Mouse (Mus musculus): ENCODE measurements at regions not wholly inside any gene's neighbourhood (a gene's known extent, or its start where the extent isn't known, plus 50 kb on each side); places are given as distances from the start of the nearest gene placed in this dataset.

DNA sequence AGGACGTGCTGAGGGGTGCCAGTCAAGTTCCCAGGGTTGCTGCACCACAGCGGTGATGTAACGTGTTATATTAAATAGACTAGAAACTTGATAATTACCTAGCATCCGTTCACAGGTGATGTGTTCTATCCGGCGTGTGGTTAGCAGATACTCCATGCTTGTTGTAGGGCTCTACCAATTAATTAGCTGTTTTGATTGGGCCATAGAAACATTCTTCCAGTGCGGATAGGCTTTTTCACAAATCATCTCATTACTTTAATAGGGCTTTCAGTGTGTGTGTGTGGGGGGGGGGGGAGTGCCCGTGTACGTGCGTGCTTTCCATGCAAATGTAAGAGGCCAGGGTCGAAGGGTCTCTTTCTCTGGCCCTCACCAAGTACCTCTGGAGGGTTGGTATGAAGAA lies 110.6 kb downstream of the Kctd15 start:
- no peak for DNase-seq (ENCODE audit: low spot score in 2 of 2)
- no peak overlapping the region for H3K4me3 ChIP-seq

DNA sequence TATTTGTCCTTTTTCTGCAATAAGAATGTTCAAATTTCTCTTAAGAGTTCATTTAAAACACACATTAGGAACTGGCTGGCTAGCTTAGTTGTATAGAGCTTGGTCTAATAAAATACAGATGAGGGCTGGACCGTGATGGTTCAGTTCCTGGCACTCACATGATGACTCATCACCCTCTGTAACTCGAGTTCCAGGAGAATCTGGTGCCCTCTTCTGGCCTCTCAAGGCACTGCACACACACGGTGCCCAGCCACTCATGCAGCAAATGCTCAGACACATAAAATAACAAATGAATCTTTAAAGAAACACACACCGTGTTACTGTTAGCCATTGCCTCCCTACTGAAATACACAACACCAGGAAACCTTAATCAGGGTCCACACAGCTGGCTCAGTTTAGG lies 114.6 kb downstream of the Kctd15 start:
- TF ChIP-seq CTCF (conservative IDR thresholded peaks at IDR 0.05), result peak; percentile 45
- no peak for DNase-seq (ENCODE audit: low spot score in 2 of 2)
- H3K27ac ChIP-seq, result no peak overlapping the region
- no peak overlapping the region for H3K4me3 ChIP-seq

More for the DNA sequence above, 110.6 kb downstream of the Kctd15 start:
- no peak for TF ChIP-seq CTCF (conservative IDR thresholded peaks at IDR 0.05)
- no peak overlapping the region for H3K27ac ChIP-seq

DNA sequence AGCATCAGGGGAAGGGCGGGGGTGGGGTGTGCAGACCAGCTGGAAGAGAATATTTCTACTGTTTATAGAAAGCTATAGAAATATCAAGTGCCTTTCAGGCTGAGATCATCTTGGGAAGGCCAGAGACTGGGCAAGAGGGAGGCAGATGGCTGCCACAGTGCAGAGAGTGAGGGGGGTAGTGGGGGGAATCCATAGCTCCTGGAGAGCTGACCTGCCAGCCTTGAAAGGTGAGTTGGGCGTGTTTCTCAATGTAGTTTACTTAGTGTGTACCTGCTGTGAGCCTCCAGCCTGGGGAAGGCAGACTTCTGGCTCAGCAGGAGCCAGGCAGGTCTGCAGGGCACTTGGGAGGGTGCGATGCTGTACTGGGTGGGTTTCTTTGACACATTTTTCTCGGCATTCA lies 115.5 kb downstream of the Kctd15 start:
- TF ChIP-seq CTCF (conservative IDR thresholded peaks at IDR 0.05), result no peak
- no peak overlapping the region for H3K27ac ChIP-seq
- no peak overlapping the region for H3K4me3 ChIP-seq
- DNase-seq (ENCODE audit: low spot score in 2 of 2), result no peak

DNA sequence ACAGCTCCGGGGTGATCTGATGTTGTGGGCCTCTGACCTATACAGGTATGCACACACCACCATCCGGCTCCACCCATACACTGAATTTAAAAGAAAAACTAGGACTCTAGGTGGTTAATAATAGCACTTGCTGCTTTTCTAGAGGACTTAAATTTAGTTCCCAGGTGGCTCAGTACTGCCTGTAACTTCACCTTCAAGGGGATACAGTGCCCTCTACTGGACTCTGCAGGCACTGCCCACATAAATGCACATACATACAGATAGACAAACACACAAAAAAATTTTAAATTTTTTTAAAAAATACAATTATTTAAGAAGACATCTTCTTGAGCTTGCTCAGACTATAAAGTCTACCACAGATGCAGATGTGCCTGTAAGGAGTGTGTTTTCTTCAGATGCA lies 116.7 kb downstream of the Kctd15 start:
- no peak for DNase-seq (ENCODE audit: low spot score in 2 of 2)
- no peak overlapping the region for H3K4me3 ChIP-seq
- peak; percentile 28 for TF ChIP-seq CTCF (conservative IDR thresholded peaks at IDR 0.05)
- no peak overlapping the region for H3K27ac ChIP-seq

DNA sequence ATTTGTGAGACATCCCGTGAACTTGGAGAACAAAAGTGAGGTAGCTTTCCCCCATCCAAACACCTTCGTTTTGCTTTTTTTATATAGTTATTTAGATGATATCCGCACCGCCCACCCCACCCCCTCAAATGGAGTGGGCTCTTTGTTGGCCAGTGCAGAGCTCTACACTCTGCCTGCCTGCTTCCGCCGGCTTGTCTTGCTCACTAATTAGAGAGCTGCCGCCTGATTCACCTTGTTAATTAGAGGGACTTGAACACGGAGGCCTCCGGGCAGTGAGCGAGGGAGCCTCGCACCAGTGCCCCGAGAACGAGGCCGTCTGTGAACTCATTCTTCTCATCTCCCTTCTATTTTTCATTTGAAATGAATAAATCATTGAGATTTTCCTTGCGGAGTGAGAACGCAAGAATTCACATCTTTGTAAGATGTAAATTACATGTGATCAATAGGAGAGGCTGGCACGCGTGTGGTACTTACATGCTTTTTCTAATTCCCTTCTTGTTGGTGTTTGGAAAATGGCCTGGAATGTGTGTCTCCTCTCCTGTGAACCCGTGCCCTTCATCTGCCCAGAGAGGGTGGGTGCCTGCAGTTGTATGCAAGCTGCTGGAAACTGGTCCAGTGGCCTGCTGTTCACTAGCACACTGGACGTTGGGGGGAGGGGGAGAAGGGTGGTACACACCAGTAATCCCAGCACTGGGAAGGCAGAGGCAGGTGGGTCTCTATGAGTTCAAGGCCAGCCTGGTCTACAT lies 118.0 kb downstream of the Kctd15 start:
- no peak overlapping the region for H3K4me3 ChIP-seq
- DNase-seq (ENCODE audit: low spot score in 2 of 2), result no peak
- H3K27ac ChIP-seq, result no peak overlapping the region
- no peak for TF ChIP-seq CTCF (conservative IDR thresholded peaks at IDR 0.05)

DNA sequence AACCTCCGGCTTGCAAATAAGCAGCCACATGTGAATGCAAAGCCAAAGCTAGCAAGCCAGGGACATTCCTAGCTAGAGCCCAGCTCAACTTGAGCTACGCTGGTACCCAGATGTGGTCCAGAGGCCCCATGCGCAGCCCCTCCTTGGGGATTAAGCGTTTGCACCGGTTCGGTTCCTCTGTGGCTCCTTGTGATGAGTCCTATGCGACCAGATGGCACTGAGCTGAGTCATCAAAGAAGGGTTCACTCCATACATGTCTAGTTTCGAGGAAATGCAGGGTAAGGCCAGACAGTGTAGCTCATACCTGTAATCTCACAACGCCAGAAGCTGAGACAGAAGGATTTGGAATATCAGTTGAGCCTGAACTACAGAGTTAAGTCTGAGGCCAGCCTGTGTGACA lies 119.4 kb downstream of the Kctd15 start:
- no peak overlapping the region for H3K4me3 ChIP-seq
- H3K27ac ChIP-seq, result no peak overlapping the region
- DNase-seq (ENCODE audit: low spot score in 2 of 2), result no peak
- no peak for TF ChIP-seq CTCF (conservative IDR thresholded peaks at IDR 0.05)

DNA sequence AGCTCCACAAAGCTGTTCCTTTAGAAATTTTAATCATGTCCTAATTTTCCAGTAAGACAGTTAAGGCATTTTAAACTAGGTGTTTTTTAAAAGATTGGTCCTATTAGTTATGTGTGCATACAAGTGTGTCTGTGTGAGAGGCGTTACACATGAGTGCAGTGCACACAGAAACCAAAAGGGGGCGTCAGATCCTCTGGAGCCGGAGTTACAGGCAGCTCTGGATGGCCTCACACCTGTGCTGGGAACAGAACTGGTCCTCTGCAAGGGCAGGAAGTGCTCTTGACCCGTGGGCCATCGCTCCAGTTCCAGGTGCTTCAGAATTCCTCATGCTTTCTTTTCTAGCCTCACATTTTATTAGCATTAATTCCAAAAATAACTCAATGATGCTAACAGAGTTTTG lies 122.3 kb downstream of the Kctd15 start:
- TF ChIP-seq CTCF (conservative IDR thresholded peaks at IDR 0.05), result peak; percentile 47
- H3K4me3 ChIP-seq, result no peak overlapping the region
- DNase-seq (ENCODE audit: low spot score in 2 of 2), result no peak
- no peak overlapping the region for H3K27ac ChIP-seq

DNA sequence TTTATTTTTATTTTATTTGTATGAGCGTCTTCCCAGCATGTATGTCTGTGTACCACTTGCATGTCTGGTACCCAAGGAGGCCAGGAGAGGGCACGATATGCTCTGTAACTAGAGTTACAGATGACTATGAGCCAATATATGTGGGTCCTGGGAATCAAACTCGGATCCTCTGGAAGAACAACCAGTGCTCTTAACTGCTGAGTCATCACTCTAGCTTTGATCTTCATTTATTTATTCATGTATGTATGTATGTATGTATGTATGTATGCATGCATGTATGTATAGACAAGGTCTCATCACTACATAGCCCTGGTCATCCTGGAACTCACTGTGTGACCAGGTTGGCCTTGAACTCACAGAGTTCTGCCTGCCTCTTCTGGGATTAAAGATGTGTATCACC lies 124.9 kb downstream of the Kctd15 start:
- no peak for DNase-seq (ENCODE audit: low spot score in 2 of 2)
- no peak for TF ChIP-seq CTCF (conservative IDR thresholded peaks at IDR 0.05)
- Histone ChIP-seq H3K27ac (no peak overlapping the region), H3K4me3 (no peak overlapping the region)

DNA sequence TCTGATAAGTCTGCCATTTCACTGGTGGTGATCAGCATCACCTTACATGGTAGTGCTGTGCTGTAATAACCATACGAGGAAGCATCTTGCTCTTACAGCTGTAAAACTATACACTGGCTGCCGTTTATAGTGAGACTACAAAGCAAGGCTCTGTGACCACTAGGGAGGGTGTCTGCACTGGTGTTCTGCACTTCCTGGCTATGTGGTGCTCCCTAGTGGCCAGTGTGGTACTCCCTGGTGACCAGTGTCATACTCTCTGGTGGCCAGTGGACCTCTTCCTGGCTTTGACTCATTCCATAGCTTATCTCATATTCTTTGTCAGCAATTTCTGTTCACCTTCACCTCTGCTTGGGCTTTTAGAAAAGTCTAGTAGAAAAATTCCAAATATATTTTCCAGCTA lies 114.7 kb upstream of the Lsm14a start:
- peak; percentile 24 for TF ChIP-seq CTCF (conservative IDR thresholded peaks at IDR 0.05)
- no peak for DNase-seq (ENCODE audit: low spot score in 2 of 2)
- no peak overlapping the region for H3K27ac ChIP-seq
- no peak overlapping the region for H3K4me3 ChIP-seq

DNA sequence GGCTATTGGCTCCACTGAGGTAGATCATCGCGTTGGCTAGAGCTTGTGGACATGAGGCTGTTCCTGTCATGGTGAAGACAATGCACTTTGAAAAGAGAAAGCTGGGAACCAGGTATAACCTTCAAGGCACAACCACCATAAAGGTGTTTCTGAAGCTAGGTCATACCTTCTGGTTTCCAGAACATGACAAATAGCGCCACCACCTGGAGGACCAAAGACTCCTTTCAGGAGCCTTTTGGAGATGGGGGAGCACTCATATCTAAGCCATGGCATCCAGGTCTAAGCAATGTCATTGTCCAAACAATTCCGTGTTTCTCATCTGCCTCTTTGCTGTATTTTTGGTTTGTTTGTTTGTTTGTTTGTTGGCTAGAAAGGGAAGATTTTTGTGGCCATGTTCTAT lies 113.7 kb upstream of the Lsm14a start:
- peak; percentile 23; the same call in 1 of the 2 replicates for TF ChIP-seq CTCF (conservative IDR thresholded peaks at IDR 0.05)
- H3K4me3 ChIP-seq, result no peak overlapping the region
- no peak overlapping the region for H3K27ac ChIP-seq
- DNase-seq (ENCODE audit: low spot score in 2 of 2), result no peak

DNA sequence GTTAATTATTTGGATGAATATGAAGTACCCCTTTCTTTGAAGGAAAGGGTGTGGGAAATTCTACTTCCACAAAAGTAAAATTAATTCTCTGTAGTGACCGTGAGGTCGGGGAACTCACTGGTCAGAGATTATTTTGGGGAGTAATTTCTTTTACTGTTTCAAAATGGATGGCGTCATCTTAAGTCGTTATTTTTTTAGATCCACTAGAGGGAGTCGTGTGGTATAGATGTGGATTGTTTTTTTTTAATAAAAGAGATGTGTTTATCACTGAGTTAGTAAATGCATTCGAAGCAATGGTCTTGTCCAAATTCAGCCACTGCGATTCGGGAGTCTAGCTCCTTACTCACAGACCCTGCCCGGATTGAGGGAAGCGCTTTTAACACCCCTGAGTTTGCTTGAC lies 100.8 kb upstream of the Lsm14a start:
- no peak for DNase-seq (ENCODE audit: low spot score in 2 of 2)
- peak; percentile 74 for TF ChIP-seq CTCF (conservative IDR thresholded peaks at IDR 0.05)
- Histone ChIP-seq H3K27ac (no peak overlapping the region), H3K4me3 (no peak overlapping the region; the same call in 1 of the 2 replicates)

DNA sequence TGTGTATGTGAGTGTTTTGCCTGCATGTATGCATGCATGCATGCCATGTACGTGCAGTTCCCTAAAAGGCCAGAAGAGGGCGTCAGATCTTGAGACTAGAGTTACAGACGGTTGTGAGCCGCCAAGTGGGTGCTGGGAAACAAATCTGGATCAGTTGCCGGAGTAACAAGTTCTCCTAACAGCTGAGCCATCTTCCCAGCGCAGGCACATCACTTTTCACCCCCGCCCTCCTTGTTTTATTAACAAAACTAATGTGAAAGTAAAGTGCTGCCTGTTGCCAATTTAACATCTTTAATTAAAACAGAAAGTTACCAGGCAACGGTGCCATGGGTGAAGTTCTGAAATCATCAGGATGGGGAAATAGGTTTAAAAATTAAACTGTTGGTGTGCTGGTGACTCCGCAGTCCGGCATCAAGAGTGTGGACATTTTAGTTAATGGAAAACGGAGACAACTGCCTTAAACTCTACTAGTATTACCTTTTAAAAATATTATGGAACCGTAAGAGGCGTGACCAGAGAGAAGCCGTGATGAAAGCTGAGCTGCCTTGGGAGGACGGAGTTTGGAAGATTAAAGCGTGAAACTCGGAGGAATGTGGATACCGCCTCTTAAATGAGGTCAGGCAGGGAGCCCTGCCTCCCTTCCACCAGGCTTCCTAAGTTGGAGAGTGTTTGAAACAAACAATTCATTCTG lies 91.9 kb upstream of the Lsm14a start:
- Histone ChIP-seq H3K4me3 (no peak overlapping the region), H3K27ac (no peak overlapping the region)
- peak; percentile 54 for TF ChIP-seq CTCF (conservative IDR thresholded peaks at IDR 0.05)
- no peak for DNase-seq (ENCODE audit: low spot score in 2 of 2)

DNA sequence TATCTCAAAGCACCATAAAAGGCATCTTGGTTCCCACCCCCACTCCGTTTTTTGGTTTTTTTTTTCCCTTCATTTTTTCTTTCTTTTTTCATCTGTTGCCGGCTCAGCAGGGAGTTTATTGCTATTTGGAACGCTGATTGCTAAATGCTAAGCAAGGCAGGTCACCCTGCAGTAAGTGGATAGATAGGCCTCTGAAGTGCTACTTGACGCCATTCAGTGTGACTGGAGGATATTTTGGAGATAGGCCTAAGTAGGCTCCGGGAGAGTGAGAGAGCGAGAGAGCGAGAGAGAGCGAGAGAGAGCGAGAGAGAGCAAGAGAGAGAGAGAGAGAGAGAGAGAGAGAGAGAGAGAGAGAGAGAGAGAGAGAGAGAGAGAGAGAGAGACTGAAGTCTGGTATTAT lies 90.3 kb upstream of the Lsm14a start:
- TF ChIP-seq CTCF (conservative IDR thresholded peaks at IDR 0.05), result no peak
- H3K4me3 ChIP-seq, result no peak overlapping the region
- H3K27ac ChIP-seq, result no peak overlapping the region
- DNase-seq (ENCODE audit: low spot score in 2 of 2), result no peak

DNA sequence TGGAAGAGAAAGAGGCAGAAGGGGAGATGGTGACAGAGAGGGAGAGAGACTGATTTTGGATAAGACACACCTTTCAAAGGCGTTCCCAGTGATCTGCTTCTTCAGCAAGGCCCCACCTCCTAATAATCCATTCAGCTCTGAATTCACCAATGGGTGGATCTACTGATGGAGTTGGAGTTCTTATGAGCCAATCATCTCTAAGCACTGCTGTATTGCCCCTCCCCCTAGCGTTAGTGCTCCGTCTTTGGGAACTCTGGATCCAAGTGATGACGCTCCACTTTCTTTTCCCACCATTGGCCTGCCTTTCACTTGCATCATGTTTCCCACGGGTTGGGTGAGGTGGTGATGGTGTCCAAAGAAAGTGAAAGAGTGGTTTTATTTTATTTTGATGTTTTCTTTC lies 87.7 kb upstream of the Lsm14a start:
- no peak overlapping the region for H3K4me3 ChIP-seq
- DNase-seq (ENCODE audit: low spot score in 2 of 2), result no peak

More for the DNA sequence above, 87.7 kb upstream of the Lsm14a start:
- no peak overlapping the region for H3K27ac ChIP-seq
- TF ChIP-seq CTCF (conservative IDR thresholded peaks at IDR 0.05), result no peak
